Mouse (Mus musculus) urinary bladder, postnatal 4 days (tissue): ENCODE data around the gene Actb.

ENCODE experiments used
- DNase-seq, 2 experiments: peaks; one replicate each; pipeline ENCODE4 v3.0.0; 2021 to 2022; ENCODE audit warnings: low spot score in 2 of 2

Gene Actb

GRCm38 (mm10) chr5:142877337-142878280 is 28.9 kb downstream of the Actb start:
- peak; percentile 81 to 91 for DNase-seq

GRCm38 (mm10) chr5:142876896-142877295 is 29.7 kb downstream of the Actb start:
- no peak for DNase-seq

DNA sequence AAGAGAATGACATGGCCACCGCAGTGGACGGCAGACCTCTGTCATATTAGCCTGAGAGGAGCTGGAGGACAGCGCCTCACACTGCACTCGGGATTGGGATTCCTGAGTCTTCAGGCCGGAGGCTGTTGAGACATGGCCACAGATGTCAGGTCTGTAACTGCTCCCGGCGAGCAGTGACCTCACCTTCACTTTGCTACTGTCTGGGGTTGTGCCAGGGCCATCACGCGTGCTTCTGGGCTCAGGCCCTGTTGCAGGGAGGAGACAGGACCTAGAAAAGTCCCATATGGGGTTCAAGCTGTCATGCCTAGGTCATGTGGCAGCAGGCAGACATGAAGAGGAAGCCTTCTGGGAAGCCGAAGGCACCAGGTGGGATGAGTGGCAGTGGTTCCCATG is 31.0 kb downstream of the Actb start:
- DNase-seq = no peak

DNA sequence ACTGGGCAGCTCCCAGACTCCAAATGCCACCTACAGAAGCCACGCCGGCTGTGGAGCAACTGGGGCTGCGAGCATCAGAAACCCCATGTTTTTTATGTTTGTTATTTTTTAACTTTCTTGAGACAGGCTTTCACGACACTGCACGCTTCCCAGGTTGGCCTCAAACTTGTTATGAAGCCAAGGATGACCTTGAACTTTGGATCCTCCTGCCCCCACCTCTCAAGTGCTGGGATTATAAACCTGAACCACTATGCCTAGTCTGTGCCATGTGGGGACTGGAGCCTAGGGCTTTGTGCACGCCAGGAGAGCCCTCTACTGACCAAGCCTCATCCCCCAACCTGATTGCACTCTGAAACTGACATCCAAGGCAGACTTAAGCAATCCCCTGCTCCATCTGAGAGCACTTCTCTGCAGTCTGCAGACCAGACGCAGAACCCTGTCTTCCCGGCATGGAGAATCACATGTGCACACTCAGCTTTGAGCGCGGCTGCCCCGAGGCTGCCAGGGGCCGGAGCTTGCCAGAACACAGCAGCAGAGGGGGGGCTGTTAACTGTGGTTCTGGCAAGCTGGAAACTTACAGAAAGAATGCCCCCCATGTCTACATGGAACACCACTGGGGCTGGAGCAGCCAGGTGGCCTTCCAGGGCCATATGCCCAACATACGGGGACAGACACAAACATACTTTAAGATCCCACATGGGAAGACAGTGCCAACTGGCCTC is 31.6 kb downstream of the Actb start:
- DNase-seq = no peak

GRCm38 (mm10) chr5:142873718-142874117 is 32.8 kb downstream of the Actb start:
- no peak for DNase-seq

- no peak for DNase-seq
Observed at GRCm38 (mm10) chr5:142871765-142872164, 34.8 kb downstream of the Actb start.

GRCm38 (mm10) chr5:142869463-142869862 is 37.1 kb downstream of the Actb start:
- no peak for DNase-seq

- DNase-seq = no peak
Observed at GRCm38 (mm10) chr5:142857763-142858229, 48.8 kb downstream of the Actb start.

GRCm38 (mm10) chr5:142856408-142856807 is 50.1 kb downstream of the Actb start:
- DNase-seq = no peak

GRCm38 (mm10) chr5:142854877-142855276 is 51.7 kb downstream of the Actb start:
- DNase-seq = no peak

GRCm38 (mm10) chr5:142853585-142853984 is 53.0 kb downstream of the Actb start:
- no peak for DNase-seq
